Mouse (Mus musculus) embryonic facial prominence, embryonic 14.5 days (tissue): ENCODE results near the gene Gm49391. TPM values are rescaled to one million over a fixed set of nuclear protein-coding genes. Genes with fewer than 3 reads are reported as not detected.

Experiments used
- ATAC-seq: fragments of 200-750 bp; cut with Nextera tagmentation; 2 replicates; pipeline ENCODE4 v1.8.0; 2017; ENCODE audit warnings: low read depth, moderate number of reproducible peaks, moderate TSS enrichment
- DNase-seq: peaks from one replicate; pipeline ENCODE4 v3.0.0-alpha.2; 2015; ENCODE audit warnings: low spot score
- H3K27ac ChIP-seq: fragments of 300-500 bp; sonication (generic); replicated peaks from 2 replicates; pipeline ENCODE4 v1.5.1; 2014; ENCODE audit warnings: low read depth, mild to moderate bottlenecking, low read length, moderate library complexity
- H3K27me3 ChIP-seq: fragments of 300-500 bp; sonication (generic); replicated peaks from 2 replicates; pipeline ENCODE4 v1.6.1; 2014; ENCODE audit warnings: low read length; ENCODE audit not compliant: control insufficient read depth, insufficient read depth
- H3K36me3 ChIP-seq: fragments of 300-500 bp; sonication (generic); 2 replicates; pipeline ENCODE4 v1.6.1; 2014; ENCODE audit warnings: low read length, mixed read lengths; ENCODE audit not compliant: control insufficient read depth, insufficient read depth
- H3K4me1 ChIP-seq: fragments of 300-500 bp; sonication (generic); 2 replicates; pipeline ENCODE4 v1.6.1; 2014; ENCODE audit warnings: antibody characterized with exemption, low read length; ENCODE audit not compliant: control insufficient read depth, insufficient read depth
- H3K4me2 ChIP-seq: fragments of 300-500 bp; sonication (generic); 2 replicates; pipeline ENCODE4 v1.6.1; 2014; ENCODE audit warnings: low read depth, mild to moderate bottlenecking, low read length, moderate library complexity, mixed read lengths
- H3K4me3 ChIP-seq: fragments of 300-500 bp; sonication (generic); 2 replicates; pipeline ENCODE4 v1.5.1; 2014; ENCODE audit warnings: low read depth, mild to moderate bottlenecking, low read length
- H3K9ac ChIP-seq: fragments of 300-500 bp; sonication (generic); 2 replicates; pipeline ENCODE4 v1.6.1; 2014; ENCODE audit warnings: low read depth, mild to moderate bottlenecking, low read length, moderate library complexity, mixed read lengths
- H3K9me3 ChIP-seq: fragments of 300-500 bp; sonication (generic); 2 replicates; pipeline ENCODE4 v1.6.1; 2016; ENCODE audit warnings: low read length; ENCODE audit not compliant: control insufficient read depth
- WGBS: fragments of 180-500 bp; shearing (Covaris S2); extraction: QIAGEN DNeasy Blood & Tissue Kit; methylation state at CpG from one replicate; pipeline ENCODE4 v1.1.7; 2014; 5-methylcytosine and 5-hydroxymethylcytosine counted together
- polyA plus RNA-seq: library from polyadenylated mRNA; unstranded; fragments of >200 nt; fragmentation: Nextera tagmentation; extraction: Ambion mirVana; gene quantifications from 2 replicates; pipeline ENCODE4 v1.2.1, GENCODE M21; 2014

Gm49391 gene
- polyA plus RNA-seq, 1 experiment from 2014 or later = 2.5 TPM

- Histone ChIP-seq H3K9me3 (no peaks in the 10 kb centered on the region), H3K4me1 (no peaks in the 10 kb centered on the region), H3K27ac (no peak overlapping the region), H3K9ac (no peak overlapping the region), H3K36me3 (no peaks in the 10 kb centered on the region), H3K4me3 (no peak overlapping the region), H3K4me2 (no peak overlapping the region), H3K27me3 (no peaks in the 10 kb centered on the region)
- DNase-seq (no peak), ATAC-seq (no peak)
Observed at GRCm38 (mm10) chr13:60895406-60896160, 40.8 kb downstream of the Gm49391 start.

- Histone ChIP-seq H3K4me3 (no peak overlapping the region), H3K9ac (no peak overlapping the region), H3K27me3 (no peaks in the 10 kb centered on the region), H3K9me3 (no peaks in the 10 kb centered on the region), H3K27ac (no peak overlapping the region), H3K4me2 (no peak overlapping the region), H3K4me1 (no peaks in the 10 kb centered on the region), H3K36me3 (no peaks in the 10 kb centered on the region)
- ATAC-seq = no peak
- no peak for DNase-seq
- WGBS = 91% methylated on average over 1 of the region's 1 CpGs
Observed at GRCm38 (mm10) chr13:60892301-60892700, 44.1 kb downstream of the Gm49391 start.

- ATAC-seq = no peak
- DNase-seq = no peak
- WGBS = 55% methylated on average over 1 of the region's 1 CpGs
Observed at GRCm38 (mm10) chr13:60864281-60864680, 72.1 kb downstream of the Gm49391 start, which contains the start of gene 4930486L24Rik. TSS of gene 4930486L24Rik (minus strand) at chr13:60864475.

GRCm38 (mm10) chr13:60848241-60849120, 87.9 kb downstream of the Gm49391 start:
- Histone ChIP-seq H3K36me3 (no peaks in the 10 kb centered on the region), H3K4me2 (no peak overlapping the region), H3K4me3 (no peak overlapping the region), H3K9ac (no peak overlapping the region), H3K27me3 (no peaks in the 10 kb centered on the region), H3K4me1 (no peaks in the 10 kb centered on the region), H3K9me3 (no peaks in the 10 kb centered on the region), H3K27ac (no peak overlapping the region)
- 85% methylated on average over 4 of the region's 4 CpGs for WGBS
- DNase-seq (peak; percentile 13), ATAC-seq (no peak)

More at GRCm38 (mm10) chr13:60864281-60864680, 72.1 kb downstream of the Gm49391 start, which contains the start of gene 4930486L24Rik:
- no peak within 1 kb of the TSS for H3K4me3 ChIP-seq
- H3K4me2 ChIP-seq = no peak within 1 kb of the TSS
- H3K27ac ChIP-seq = no peak within 1 kb of the TSS
- H3K36me3 ChIP-seq = no peaks in the 10 kb centered on the region
- no peak within 1 kb of the TSS for H3K9ac ChIP-seq
- H3K9me3 ChIP-seq = no peaks in the 10 kb centered on the region
- no peaks in the 10 kb centered on the region for H3K4me1 ChIP-seq
- H3K27me3 ChIP-seq = no peaks in the 10 kb centered on the region

Other genes starting within 250 kb of the Gm49391 start
- not detected in 2 replicates for gene BC051665, start 150.2 kb downstream of the Gm49391 start, polyA plus RNA-seq
- 0.58 TPM in 1 of 2 replicates, not detected in the other for gene Ctsll3, start 133.7 kb downstream of the Gm49391 start, polyA plus RNA-seq
- gene 4930486L24Rik, start 72.1 kb downstream of the Gm49391 start, polyA plus RNA-seq = not detected in 2 replicates
- gene Gm49392, start 39.7 kb downstream of the Gm49391 start, polyA plus RNA-seq = 0.51 and 0.54 TPM in 2 replicates
- gene Ctla2b, start 39.1 kb downstream of the Gm49391 start, polyA plus RNA-seq = 4.8 and 5.9 TPM in 2 replicates
- not detected in 2 replicates for gene Tpbpb, start 31.7 kb downstream of the Gm49391 start, polyA plus RNA-seq
- not detected in 2 replicates for gene Gm49393, start 981 bp downstream of the Gm49391 start, polyA plus RNA-seq
- gene Ctla2a, start 54 bp upstream of the Gm49391 start, polyA plus RNA-seq = 34.8 and 38.2 TPM in 2 replicates
- gene Tpbpa, start 5.4 kb upstream of the Gm49391 start, polyA plus RNA-seq = not detected in 2 replicates
- gene Ctsj, start 69.4 kb upstream of the Gm49391 start, polyA plus RNA-seq = not detected in 2 replicates
- not detected in 2 replicates for gene Ctsq, start 104.1 kb upstream of the Gm49391 start, polyA plus RNA-seq
- gene Ctsr, start 227.7 kb upstream of the Gm49391 start, polyA plus RNA-seq = not detected in 2 replicates